Mouse (Mus musculus) regulatory T cell (primary cell): ENCODE results near the gene Arf3.

Source experiments
- in situ Hi-C: fragments of 300-600 bp; cut with MboI, MseI; formaldehyde crosslinking; loops from one replicate; pipeline ENCODE4 v1.15.1; 2025; ENCODE audit warnings: high pct_unique_total_duplicates

Gene Arf3

GRCm38 (mm10) chr15:98791221-98791620 lies 28.2 kb upstream of the Arf3 start:
- in situ Hi-C loops: no loop called here

GRCm38 (mm10) chr15:98790761-98791160 lies 27.7 kb upstream of the Arf3 start:
- in situ Hi-C loops: no loop called here

- in situ Hi-C loops: no loop called here
These were observed 26.9 kb upstream of the Arf3 start, which contains the start of gene Wnt1 for GRCm38 (mm10) chr15:98789661-98790535. Wnt1 (plus strand) TSS chr15:98789857.

- in situ Hi-C loops: no loop called here
These were observed 26.1 kb upstream of the Arf3 start for GRCm38 (mm10) chr15:98788972-98789660.

GRCm38 (mm10) chr15:98787930-98788329 lies 24.9 kb upstream of the Arf3 start:
- in situ Hi-C loops: no loop called here

- in situ Hi-C loops: no loop called here
These were observed 22.7 kb upstream of the Arf3 start for GRCm38 (mm10) chr15:98785744-98786143.

GRCm38 (mm10) chr15:98781166-98781565 lies 18.2 kb upstream of the Arf3 start:
- in situ Hi-C loops: no loop called here

GRCm38 (mm10) chr15:98780573-98780972 lies 17.6 kb upstream of the Arf3 start:
- in situ Hi-C loops: no loop called here

- in situ Hi-C loops: no loop called here
These were observed 17.1 kb upstream of the Arf3 start for GRCm38 (mm10) chr15:98780075-98780474.

- in situ Hi-C loops: no loop called here
These were observed 15.8 kb upstream of the Arf3 start for GRCm38 (mm10) chr15:98778806-98779205.

- in situ Hi-C loops: no loop called here
These were observed 15.3 kb upstream of the Arf3 start for GRCm38 (mm10) chr15:98778191-98778770.

GRCm38 (mm10) chr15:98777762-98778161 lies 14.7 kb upstream of the Arf3 start, which contains the start of gene Wnt10b:
Wnt10b (minus strand) TSS chr15:98778150.
- in situ Hi-C loops: no loop called here

GRCm38 (mm10) chr15:98777005-98777616 lies 14.1 kb upstream of the Arf3 start:
- in situ Hi-C loops: no loop called here

- in situ Hi-C loops: no loop called here
These were observed 13.4 kb upstream of the Arf3 start for GRCm38 (mm10) chr15:98776280-98777004.

- in situ Hi-C loops: no loop called here
These were observed 12.5 kb upstream of the Arf3 start for GRCm38 (mm10) chr15:98775533-98775932.

- in situ Hi-C loops: no loop called here
These were observed 11.1 kb upstream of the Arf3 start for GRCm38 (mm10) chr15:98774096-98774495.

- in situ Hi-C loops: no loop called here
These were observed 9.6 kb upstream of the Arf3 start for GRCm38 (mm10) chr15:98772511-98773211.

GRCm38 (mm10) chr15:98771813-98772425 lies 8.9 kb upstream of the Arf3 start:
- in situ Hi-C loops: no loop called here

GRCm38 (mm10) chr15:98768259-98768658 lies 5.2 kb upstream of the Arf3 start:
- in situ Hi-C loops: no loop called here

GRCm38 (mm10) chr15:98765929-98766328 lies 2.9 kb upstream of the Arf3 start:
- in situ Hi-C loops: no loop called here
